Mouse (Mus musculus): Measurements from ENCODE around the gene Rspo1. TPM values are rescaled to one million over a fixed set of nuclear protein-coding genes. Genes with fewer than 3 reads are reported as not detected.
"Not testable (repeated sequence)": the region's sequence is repeated elsewhere in the genome, so short reads cannot be mapped to it uniquely, and the experiment has no call there.

Rspo1 gene
- polyA plus RNA-seq (2015; fragmentation: Nextera tagmentation; extraction: Ambion mirVana), result 30.9 and 32.4 TPM in 2 replicates

DNA sequence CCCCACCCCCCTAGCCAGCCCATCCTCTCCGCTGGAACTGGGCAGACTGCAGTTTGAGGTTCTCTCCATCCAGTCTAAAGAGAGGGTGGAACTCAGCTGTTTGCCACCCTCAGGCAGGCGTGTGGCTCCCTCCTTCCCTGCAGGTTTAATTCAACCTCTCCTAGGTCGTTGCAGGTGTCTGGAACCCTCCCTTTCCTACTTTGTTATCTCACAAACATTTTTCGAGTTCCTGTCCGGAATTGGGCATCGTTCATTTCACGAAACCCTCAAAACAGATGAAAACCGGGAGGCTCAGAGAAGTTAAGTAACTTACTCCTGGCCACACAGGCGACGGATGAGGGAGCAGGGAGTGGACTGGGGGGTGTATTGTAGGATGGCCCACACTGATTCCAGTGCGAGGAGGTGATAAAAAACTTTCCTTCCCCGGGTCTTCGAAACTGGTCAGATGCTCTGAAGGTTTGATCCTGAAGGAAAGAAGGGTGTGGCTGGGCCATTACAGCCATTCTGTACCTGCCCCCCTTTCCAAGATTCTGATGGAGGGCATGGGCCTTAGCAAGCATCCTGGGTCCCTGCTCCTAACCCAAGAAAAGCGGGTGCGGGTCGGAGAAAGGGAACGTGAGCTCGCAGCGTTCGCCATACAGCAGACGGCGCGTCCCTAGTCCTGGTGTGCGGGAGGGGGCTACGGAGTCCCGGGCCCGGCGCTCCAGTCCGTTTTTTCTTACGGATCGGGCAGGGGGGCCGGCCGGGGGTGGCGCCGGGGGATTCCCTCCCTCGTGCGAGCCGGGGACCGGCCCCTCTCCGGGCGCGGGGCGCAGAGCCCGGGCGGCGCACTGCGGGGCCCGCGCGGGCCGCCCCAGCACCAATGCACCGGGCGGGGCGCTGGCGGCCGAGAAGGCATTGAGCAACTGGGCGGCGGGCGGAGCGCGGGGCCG lies at the start of gene Rspo1:
Rspo1 (plus strand) TSS at position 760 of the 932 bp plus-strand sequence.
- peaks cover 72% of the 10 kb centered on the region for H3K4me1 ChIP-seq
- ATAC-seq (replicated peaks; ENCODE audit: low FRiP score), result peak; percentile 5; the same call in 1 of the 2 replicates
- H3K36me3 ChIP-seq, result no peaks in the 10 kb centered on the region
- peak within 1 kb of the TSS; percentile 80 for H3K27ac ChIP-seq
- H3K4me3 ChIP-seq (replicated peaks), result peak within 1 kb of the TSS; percentile 57
- H3K9me3 ChIP-seq (replicated peaks), result no peaks in the 10 kb centered on the region
- peak within 1 kb of the TSS; percentile 45 for H3K9ac ChIP-seq
- WGBS, result under 1% methylated on average over 57 of the region's 62 CpGs
- H3K4me2 ChIP-seq, result peak within 1 kb of the TSS; percentile 79
- peaks cover 99% of the 10 kb centered on the region for H3K27me3 ChIP-seq

DNA sequence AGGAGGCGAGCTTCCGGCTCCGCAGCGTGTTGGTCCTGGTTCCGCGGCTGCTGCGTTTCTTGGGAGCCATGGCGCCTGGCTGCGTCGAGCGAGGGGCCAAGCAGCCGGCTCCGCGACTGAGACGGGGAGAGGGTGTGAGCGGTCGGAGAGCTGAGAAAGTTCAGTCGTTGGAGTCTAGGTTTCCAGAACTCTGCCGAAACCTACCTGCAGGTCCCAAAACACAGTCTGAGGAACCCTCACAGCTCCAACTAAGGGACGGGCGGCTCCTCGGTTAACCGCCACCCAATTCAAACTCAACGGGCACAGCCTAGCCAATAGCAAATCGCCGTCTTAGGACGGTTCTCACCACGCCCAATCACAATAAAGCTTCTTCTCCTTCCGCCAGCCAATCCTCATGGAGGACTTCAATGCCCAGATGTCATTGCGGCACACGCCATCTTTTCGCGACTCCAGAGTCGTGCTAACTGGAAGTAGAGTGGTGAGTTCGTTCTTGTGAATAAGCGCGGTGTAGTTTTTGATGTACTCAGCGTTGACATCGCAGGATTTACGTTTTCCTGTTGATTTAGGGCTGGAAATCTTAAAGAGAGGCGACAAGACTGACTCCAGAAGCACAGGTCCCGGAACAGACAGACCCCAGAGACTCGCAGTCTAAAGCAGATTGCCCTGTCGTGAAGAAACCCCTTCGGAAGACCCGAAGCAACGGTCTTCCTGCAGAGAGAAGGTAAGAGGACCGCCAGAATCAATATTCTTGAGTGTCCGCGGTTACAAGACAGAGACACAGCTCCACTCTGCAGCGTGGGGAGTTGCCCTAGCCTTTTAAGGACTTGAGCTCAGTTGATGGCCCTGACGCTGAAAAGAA lies 49.4 kb upstream of the Rspo1 start, which contains the start of gene 9930104L06Rik:
9930104L06Rik (plus strand) TSS at position 436 of the 859 bp plus-strand sequence.
- peaks cover 24% of the 10 kb centered on the region for H3K4me1 ChIP-seq
- H3K4me3 ChIP-seq (replicated peaks), result peak within 1 kb of the TSS; percentile 82
- no peaks in the 10 kb centered on the region for H3K9me3 ChIP-seq (replicated peaks)
- peak within 1 kb of the TSS; percentile 82 for H3K9ac ChIP-seq
- no peaks in the 10 kb centered on the region for H3K27me3 ChIP-seq
- WGBS, result 0% methylated on average over 52 of the region's 52 CpGs
- H3K4me2 ChIP-seq, result peak within 1 kb of the TSS; percentile 89
- peaks cover 28% of the 10 kb centered on the region for H3K36me3 ChIP-seq
- H3K27ac ChIP-seq, result peak within 1 kb of the TSS; percentile 54; the same call in 1 of the 2 replicates
- peak; percentile 99 for ATAC-seq (replicated peaks; ENCODE audit: low FRiP score)

DNA sequence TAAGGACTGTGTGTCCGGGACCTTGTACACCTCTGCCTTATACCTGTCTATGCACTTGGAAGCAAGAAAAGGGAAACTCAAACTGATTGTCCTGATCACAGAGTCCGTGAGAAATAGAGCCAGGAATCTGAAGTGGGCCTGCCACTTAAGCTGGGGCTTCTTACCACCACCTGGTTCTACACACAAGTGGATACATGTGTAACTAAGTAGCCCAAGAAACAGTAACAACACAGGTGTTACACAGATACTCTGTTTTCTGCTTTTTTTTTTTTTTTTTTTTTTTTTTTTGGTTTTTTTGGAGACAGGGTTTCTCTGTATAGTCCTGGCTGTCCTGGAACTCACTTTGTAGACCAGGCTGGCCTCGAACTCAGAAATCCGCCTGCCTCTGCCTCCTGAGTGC lies 47.0 kb upstream of the Rspo1 start, which contains the start of gene Cdca8:
Cdca8 (minus strand) TSS at position 101 of the 400 bp plus-strand sequence.
- not testable (repeated sequence) for H3K9ac ChIP-seq; H3K27me3 ChIP-seq; H3K27ac ChIP-seq; ATAC-seq (replicated peaks; ENCODE audit: low FRiP score); H3K9me3 ChIP-seq (replicated peaks)
- WGBS, result 96% methylated on average over 4 of the region's 4 CpGs
- peaks cover 24% of the 10 kb centered on the region for H3K4me1 ChIP-seq
- peak within 1 kb of the TSS; percentile 89; the same call in 1 of the 2 replicates for H3K4me2 ChIP-seq
- H3K4me3 ChIP-seq (replicated peaks), result 0 out of 2 replicates have a peak within 1 kb of the TSS, but pooled peaks have one; percentile 82
- peaks cover 37% of the 10 kb centered on the region for H3K36me3 ChIP-seq

DNA sequence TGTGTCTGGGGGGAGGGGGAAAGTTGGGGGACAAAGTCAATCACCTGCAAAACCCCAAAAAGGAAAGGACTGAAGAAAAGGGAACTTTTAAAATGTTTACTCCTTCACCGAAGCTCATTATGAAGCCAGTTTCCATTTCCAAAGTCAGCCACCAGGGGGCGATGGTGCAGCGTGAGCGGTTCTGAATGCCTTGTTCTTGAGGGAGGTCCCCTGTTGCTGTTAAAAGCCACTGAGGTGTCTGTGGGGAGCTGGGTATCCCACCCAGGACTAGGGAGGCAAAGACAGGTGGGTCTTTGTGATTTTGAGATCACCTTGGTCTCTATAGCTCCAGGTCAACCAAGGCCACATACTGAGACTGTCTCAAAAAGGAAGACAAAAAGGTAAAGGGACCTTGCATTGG lies 43.2 kb upstream of the Rspo1 start:
- Histone ChIP-seq H3K27ac (no peak overlapping the region), H3K9ac (no peak overlapping the region), H3K4me3 (replicated peaks) (no peak overlapping the region), H3K27me3 (peaks cover 5% of the 10 kb centered on the region; the same call in 1 of the 2 replicates), H3K4me2 (no peak overlapping the region), H3K36me3 (peaks cover 37% of the 10 kb centered on the region), H3K4me1 (peaks cover 1% of the 10 kb centered on the region), H3K9me3 (replicated peaks) (no peaks in the 10 kb centered on the region)
- 5% methylated on average over 4 of the region's 4 CpGs for WGBS
- ATAC-seq (replicated peaks; ENCODE audit: low FRiP score), result no peak

DNA sequence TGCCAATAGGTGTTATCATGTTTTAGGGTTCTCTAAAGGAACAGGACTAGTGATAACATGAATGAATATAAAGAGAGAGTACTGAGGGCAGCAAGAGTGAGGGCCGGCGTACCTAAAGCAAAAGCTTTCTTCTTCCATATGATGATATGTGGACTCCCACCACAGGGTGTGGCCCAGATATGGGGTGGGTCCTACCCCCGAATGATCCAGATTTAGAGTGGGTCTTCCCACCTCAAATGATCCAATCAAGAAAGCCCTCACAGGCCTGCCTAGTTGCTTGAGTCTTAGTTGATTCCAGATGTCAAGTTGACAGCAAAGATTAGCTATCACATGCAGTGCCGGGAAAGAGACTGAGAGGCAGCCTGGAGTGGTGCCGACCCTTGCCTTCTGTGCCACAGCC lies 42.4 kb upstream of the Rspo1 start:
- H3K4me2 ChIP-seq, result no peak overlapping the region
- no peaks in the 10 kb centered on the region for H3K9me3 ChIP-seq (replicated peaks)
- H3K4me3 ChIP-seq (replicated peaks), result no peak overlapping the region
- H3K9ac ChIP-seq, result no peak overlapping the region
- no peak overlapping the region for H3K27ac ChIP-seq
- ATAC-seq (replicated peaks; ENCODE audit: low FRiP score), result no peak
- H3K4me1 ChIP-seq, result no peaks in the 10 kb centered on the region
- H3K27me3 ChIP-seq, result peaks cover 6% of the 10 kb centered on the region; the same call in 1 of the 2 replicates
- H3K36me3 ChIP-seq, result peaks cover 32% of the 10 kb centered on the region
- WGBS, result 88% methylated on average over 5 of the region's 5 CpGs

DNA sequence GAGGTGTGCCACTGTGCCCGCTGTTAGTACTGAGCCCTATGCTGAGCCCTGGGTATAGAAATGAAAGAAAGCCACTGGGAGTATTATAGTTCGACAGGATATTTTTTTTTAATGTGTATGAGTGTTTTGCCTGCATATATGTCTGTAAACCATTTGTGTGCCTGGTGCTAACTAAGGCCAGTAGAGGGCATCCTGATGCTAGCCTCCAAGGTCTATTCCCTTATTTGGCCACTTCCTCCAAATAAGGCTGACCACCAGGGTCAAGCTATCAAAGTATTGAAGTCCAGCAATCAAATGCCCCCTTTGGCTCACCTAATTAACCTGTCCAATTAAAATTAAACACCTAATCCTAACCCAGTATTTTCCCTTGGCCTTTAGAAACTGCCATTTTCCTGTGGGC lies 41.3 kb upstream of the Rspo1 start:
- no peaks in the 10 kb centered on the region for H3K9me3 ChIP-seq (replicated peaks)
- no peak overlapping the region for H3K4me3 ChIP-seq (replicated peaks)
- peaks cover 6% of the 10 kb centered on the region for H3K4me1 ChIP-seq
- peaks cover 9% of the 10 kb centered on the region; the same call in 1 of the 2 replicates for H3K27me3 ChIP-seq
- H3K36me3 ChIP-seq, result peaks cover 22% of the 10 kb centered on the region
- H3K27ac ChIP-seq, result no peak overlapping the region
- 53% methylated on average over 2 of the region's 2 CpGs for WGBS
- H3K9ac ChIP-seq, result no peak overlapping the region
- no peak overlapping the region for H3K4me2 ChIP-seq
- no peak for ATAC-seq (replicated peaks; ENCODE audit: low FRiP score)

DNA sequence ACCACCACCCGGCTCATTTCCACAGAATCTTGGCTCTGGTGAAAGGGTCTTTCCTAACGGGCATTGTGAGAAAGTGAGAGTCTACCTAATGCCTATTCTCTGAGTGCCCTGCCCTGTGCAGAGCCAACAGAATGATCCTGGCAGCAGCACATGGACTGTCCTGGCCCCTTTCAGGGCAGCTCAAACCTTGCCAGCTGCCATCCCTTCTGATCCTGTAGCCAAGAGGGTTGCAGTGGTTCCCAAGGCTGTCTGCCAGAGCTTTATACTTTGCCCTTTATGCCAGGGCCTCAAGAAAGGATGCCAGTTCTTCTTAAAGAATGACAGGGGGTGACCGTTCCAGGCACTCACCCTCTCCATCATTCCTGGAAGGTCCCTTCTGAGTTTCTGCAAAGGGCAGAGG lies 36.7 kb upstream of the Rspo1 start:
- Histone ChIP-seq H3K9me3 (replicated peaks) (no peaks in the 10 kb centered on the region), H3K27me3 (peaks cover 19% of the 10 kb centered on the region), H3K9ac (no peak overlapping the region), H3K36me3 (no peaks in the 10 kb centered on the region), H3K4me3 (replicated peaks) (no peak overlapping the region), H3K4me1 (peaks cover 25% of the 10 kb centered on the region), H3K27ac (no peak overlapping the region), H3K4me2 (0 out of 2 replicates have a peak overlapping the region, but pooled peaks have one; percentile 26)
- ATAC-seq (replicated peaks; ENCODE audit: low FRiP score), result no peak
- WGBS, result 86% methylated on average over 3 of the region's 3 CpGs

DNA sequence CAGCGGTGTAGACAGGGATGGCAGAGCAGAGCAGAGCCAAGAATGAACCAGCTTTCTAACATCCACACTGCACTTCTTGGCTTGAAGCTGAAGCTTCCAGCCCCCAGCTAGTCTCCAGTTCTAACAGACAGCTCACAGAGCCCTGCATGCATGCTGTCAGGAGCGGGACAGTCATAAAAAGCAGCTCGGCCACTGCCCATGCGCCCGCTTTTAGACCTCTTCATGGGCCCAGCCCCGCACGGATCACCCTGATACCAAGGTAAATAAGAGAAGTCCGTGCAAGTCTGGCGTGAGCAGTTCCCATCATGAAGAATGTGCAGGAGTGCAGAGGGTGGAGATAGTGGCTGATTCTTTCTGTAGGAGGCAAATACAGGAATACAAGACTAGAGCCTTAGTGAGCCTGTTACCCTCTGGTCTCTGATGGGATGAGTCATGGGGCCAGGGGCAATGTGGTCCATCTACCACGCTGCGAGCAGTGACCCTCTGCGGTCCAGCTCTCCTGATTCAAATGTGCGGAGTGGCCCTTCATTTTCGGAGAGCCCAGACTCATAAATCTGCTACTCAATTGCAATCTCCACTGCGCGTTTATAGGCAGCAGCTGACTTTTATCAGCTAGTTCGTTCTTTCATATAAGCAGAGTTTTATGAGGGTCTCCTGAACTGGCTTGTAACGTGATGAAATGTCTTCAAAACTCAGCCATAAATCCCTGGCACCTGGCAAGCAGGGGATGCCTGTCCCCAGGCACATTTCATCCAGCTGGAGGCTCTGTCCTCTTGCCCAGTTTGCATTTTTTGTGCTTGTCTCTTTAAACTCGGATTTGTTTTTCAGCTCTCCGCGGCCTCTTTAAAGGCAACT lies 35.8 kb upstream of the Rspo1 start:
- peak overlapping the region; percentile 70 for H3K27ac ChIP-seq
- ATAC-seq (replicated peaks; ENCODE audit: low FRiP score), result peak; percentile 80
- WGBS, result 26% methylated on average over 21 of the region's 21 CpGs
- H3K36me3 ChIP-seq, result no peaks in the 10 kb centered on the region
- peaks cover 23% of the 10 kb centered on the region for H3K27me3 ChIP-seq
- no peak overlapping the region for H3K9ac ChIP-seq
- no peaks in the 10 kb centered on the region for H3K9me3 ChIP-seq (replicated peaks)
- H3K4me3 ChIP-seq (replicated peaks), result no peak overlapping the region
- peaks cover 25% of the 10 kb centered on the region for H3K4me1 ChIP-seq
- H3K4me2 ChIP-seq, result peak overlapping the region; percentile 26

DNA sequence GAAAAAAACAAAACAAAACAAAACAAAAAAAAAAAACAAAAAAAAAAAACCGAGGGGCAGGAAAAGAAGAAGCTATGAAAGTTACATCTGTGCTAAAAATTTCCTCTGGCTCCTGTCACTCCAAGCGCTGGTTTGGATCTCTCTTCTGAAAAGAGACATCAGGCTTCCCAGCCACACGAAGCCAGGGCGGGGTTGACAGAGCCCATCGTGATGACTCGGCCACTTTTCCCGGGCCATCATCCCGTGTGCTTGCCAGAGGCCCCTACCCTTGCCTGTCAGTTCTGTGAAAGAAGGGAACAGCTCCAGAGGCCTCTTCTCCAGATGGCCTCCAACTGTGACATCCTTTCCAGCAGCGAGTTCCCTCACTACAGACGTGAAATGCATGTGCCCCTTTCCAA lies 35.2 kb upstream of the Rspo1 start:
- Histone ChIP-seq H3K9me3 (replicated peaks) (no peaks in the 10 kb centered on the region), H3K36me3 (no peaks in the 10 kb centered on the region), H3K4me1 (peaks cover 25% of the 10 kb centered on the region), H3K27me3 (peaks cover 23% of the 10 kb centered on the region), H3K4me3 (replicated peaks) (no peak overlapping the region), H3K27ac (no peak overlapping the region; the same call in 1 of the 2 replicates), H3K9ac (no peak overlapping the region), H3K4me2 (peak overlapping the region; percentile 26)
- ATAC-seq (replicated peaks; ENCODE audit: low FRiP score), result no peak
- 20% methylated on average over 10 of the region's 10 CpGs for WGBS

DNA sequence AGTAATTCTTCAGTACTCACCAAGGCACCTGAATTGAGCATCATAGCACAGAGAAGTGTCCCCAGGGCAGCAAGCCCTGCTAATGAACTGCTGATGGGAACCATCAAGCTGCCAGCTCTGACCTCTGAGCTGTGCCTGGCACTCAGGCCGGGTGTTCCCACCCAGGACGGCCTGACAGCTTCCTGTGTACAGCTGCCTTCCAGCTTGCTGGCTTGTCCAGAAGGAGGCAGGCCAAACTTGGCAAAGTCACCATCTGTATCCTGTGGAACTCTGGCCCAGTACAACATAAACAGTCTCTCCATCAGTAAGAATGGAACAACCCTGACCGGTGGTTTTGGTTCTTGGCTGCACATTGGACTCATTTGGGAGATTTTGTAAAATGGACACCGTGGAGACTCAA lies 32.7 kb upstream of the Rspo1 start:
- no peak for ATAC-seq (replicated peaks; ENCODE audit: low FRiP score)
- no peak overlapping the region for H3K27ac ChIP-seq
- no peaks in the 10 kb centered on the region for H3K36me3 ChIP-seq
- peaks cover 26% of the 10 kb centered on the region for H3K4me1 ChIP-seq
- H3K27me3 ChIP-seq, result peaks cover 17% of the 10 kb centered on the region
- no peak overlapping the region for H3K4me3 ChIP-seq (replicated peaks)
- H3K9ac ChIP-seq, result no peak overlapping the region
- H3K4me2 ChIP-seq, result no peak overlapping the region
- 53% methylated on average over 4 of the region's 4 CpGs for WGBS
- H3K9me3 ChIP-seq (replicated peaks), result no peaks in the 10 kb centered on the region

DNA sequence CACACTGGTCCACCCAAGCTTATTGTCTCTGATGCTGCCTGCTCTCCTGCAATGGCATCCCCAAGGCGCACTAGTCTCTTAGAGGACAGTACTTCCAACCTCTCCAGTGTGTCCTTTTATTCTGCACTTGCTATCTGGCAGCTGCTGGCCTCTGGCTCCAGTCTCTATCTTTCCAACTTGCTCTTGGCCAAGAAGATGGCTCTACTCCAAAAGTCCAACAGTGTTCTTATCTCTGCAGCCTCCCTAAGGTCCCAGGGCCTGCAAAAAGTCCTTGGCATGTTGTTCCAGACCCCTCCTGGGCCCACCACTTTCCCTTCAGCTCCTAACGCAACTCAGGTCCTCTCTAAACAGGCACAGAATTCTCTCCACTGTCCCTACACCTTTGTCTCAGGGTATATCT lies 28.9 kb upstream of the Rspo1 start:
- no peak overlapping the region for H3K27ac ChIP-seq
- no peak overlapping the region for H3K4me2 ChIP-seq
- 73% methylated on average over 2 of the region's 2 CpGs for WGBS
- peaks cover 14% of the 10 kb centered on the region for H3K4me1 ChIP-seq
- no peak overlapping the region for H3K9ac ChIP-seq
- ATAC-seq (replicated peaks; ENCODE audit: low FRiP score), result no peak
- H3K36me3 ChIP-seq, result no peaks in the 10 kb centered on the region
- H3K9me3 ChIP-seq (replicated peaks), result no peaks in the 10 kb centered on the region
- H3K4me3 ChIP-seq (replicated peaks), result no peak overlapping the region
- H3K27me3 ChIP-seq, result peaks cover 18% of the 10 kb centered on the region

Measured in kidney, embryonic 15.5 days (tissue).